Mouse (Mus musculus) small intestine, adult 2 months (tissue): ENCODE measurements at regions not wholly inside any gene's neighbourhood (a gene's known extent, or its start where the extent isn't known, plus 50 kb on each side); places are given as distances from the start of the nearest gene placed in this dataset.

ENCODE experiments used
- CTCF ChIP-seq: fragments of 200-500 bp; IDR thresholded peaks from 2 replicates; pipeline ENCODE4 v1.5.1; 2012; ENCODE audit warnings: low read depth, mild to moderate bottlenecking, control low read depth, inconsistent platforms, low read length, moderate library complexity, mixed read lengths; ENCODE audit not compliant: insufficient replicate concordance, insufficient read length; ENCODE audit errors: extremely low read depth
- POLR2A ChIP-seq: fragments of 200-500 bp; IDR thresholded peaks from 2 replicates; pipeline ENCODE4 v1.6.1; 2012; ENCODE audit warnings: low read depth, mild to moderate bottlenecking, control low read depth, inconsistent platforms, low read length, moderate library complexity

DNA sequence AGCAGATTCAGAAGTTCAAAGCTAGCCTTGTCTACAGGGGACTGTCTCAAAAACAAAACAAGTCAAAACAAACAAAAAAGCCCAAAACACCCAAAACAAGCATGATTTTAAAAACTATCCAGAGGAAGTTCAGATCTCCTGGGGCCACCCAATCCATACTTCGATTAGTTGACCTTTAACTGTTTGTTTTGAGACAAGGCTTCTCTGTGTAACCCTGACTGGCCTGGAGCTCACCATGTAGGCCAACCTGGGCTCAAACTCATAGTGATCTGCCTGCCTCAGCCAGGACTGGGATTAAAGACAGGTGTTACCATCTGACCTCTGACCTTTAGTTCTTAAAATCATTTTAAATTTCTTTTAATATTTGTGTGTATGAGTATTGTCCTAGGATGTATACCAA lies 66.1 kb upstream of the 1600014C23Rik start:
- no peak for TF ChIP-seq CTCF
- TF ChIP-seq POLR2A, result no peak
